24 mouse cellular contexts compared by ENCODE assay signal in the genomic region with DNA sequence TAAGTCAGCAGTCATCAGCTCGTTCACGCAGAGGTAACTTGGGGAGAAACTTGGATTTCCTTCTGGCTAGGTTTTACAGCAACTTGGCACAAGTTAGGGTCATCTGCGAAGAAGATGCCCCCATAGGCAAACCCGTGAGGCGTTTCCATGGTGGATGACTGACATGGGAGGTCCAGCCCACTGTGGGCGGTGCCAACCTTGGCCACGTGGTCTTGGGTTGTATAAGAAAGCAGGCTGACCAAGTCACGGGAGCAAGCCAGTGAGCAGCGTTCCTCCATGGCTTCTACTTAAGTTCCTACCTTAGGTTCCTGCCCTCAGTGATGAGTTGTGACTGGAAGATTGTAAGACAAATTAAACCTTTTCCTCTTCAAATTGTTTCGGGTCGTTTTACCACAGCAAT. TPM values are rescaled to one million over a fixed set of nuclear protein-coding genes. Genes with fewer than 3 reads are reported as not detected.
DNase-seq lines count a peak whose midpoint lies in the region; ATAC-seq and TF ChIP-seq lines count a peak whose summit lies in the region.
"Had no signal": no experiment of that assay in that cellular context is flagged by ENCODE, and none has a peak within 500 bp of the region (broad histone marks: within the 10 kb centered on the region; RNA-seq: fewer than 3 reads in every experiment).

No protein-coding gene starts in this region.

- ATAC-seq in limb, embryonic 15.5 days (ENCODE audit: insufficient number of reproducible peaks, low FRiP score, low TSS enrichment, low read depth), result no peak
- no peak for ATAC-seq in frontal cortex, adult (ENCODE audit: low TSS enrichment)
- ATAC-seq: activated CD4-positive, CD25-positive, alpha-beta regulatory T cell, adult 4 months; forebrain, embryonic 13.5 days; forebrain, embryonic 15.5 days; forebrain, postnatal 0 days; Patski had no signal

- no peaks in the 10 kb centered on the region for H3K9me3 ChIP-seq in limb, embryonic 15.5 days
- H3K9me3 ChIP-seq in limb, embryonic 10.5 days (replicated peaks), result no peaks in the 10 kb centered on the region; the same call in 1 of the 2 replicates
- H3K9me3 ChIP-seq in MEL (replicated peaks; ENCODE audit: insufficient read depth, low read length), result no peaks in the 10 kb centered on the region
- H3K9me3 ChIP-seq: embryonic facial prominence, embryonic 12.5 days; forebrain, embryonic 13.5 days; forebrain, embryonic 15.5 days had no signal

- no peaks in the 10 kb centered on the region for H3K27me3 ChIP-seq in limb, embryonic 15.5 days
- H3K27me3 ChIP-seq in limb, embryonic 10.5 days (ENCODE audit: low read depth, poor library complexity, severe bottlenecking), result no peaks in the 10 kb centered on the region
- peaks cover 25 to 34% of the 10 kb centered on the region in 2 experiments for H3K27me3 ChIP-seq in MEL (ENCODE audit: control insufficient read depth in 1 of 2, insufficient read depth in 2 of 2, low read length in 2 of 2)
- H3K27me3 ChIP-seq: embryonic facial prominence, embryonic 12.5 days; forebrain, embryonic 13.5 days; forebrain, embryonic 15.5 days; Patski had no signal

- WGBS in limb, embryonic 15.5 days, result 87% methylated on average over 11 of the region's 11 CpGs
- WGBS in limb, embryonic 10.5 days, result 89% methylated on average over 11 of the region's 11 CpGs

- no peak overlapping the region for H3K9ac ChIP-seq in limb, embryonic 15.5 days
- no peak overlapping the region for H3K9ac ChIP-seq in MEL (ENCODE audit: control insufficient read depth, low read depth, low read length, poor library complexity, severe bottlenecking)
- H3K9ac ChIP-seq: embryonic facial prominence, embryonic 12.5 days; forebrain, embryonic 13.5 days; forebrain, embryonic 15.5 days; forebrain, postnatal 0 days had no signal

- no peak for TF ChIP-seq POLR2A in MEL (IDR thresholded peaks at IDR 0.05; ENCODE audit: control insufficient read depth in 1 of 2, insufficient read depth in 1 of 2, low read depth in 1 of 2, low read length in 2 of 2, poor library complexity in 1 of 2)

- H3K4me1 ChIP-seq in limb, embryonic 15.5 days, result peaks cover 3% of the 10 kb centered on the region
- H3K4me1 ChIP-seq in limb, embryonic 10.5 days, result no peaks in the 10 kb centered on the region
- no peaks in the 10 kb centered on the region for H3K4me1 ChIP-seq in MEL (ENCODE audit: control insufficient read depth in 1 of 2, insufficient read depth in 2 of 2, low read length in 2 of 2)
- H3K4me1 ChIP-seq: embryonic facial prominence, embryonic 12.5 days; forebrain, embryonic 13.5 days; forebrain, embryonic 15.5 days had no signal

- TF ChIP-seq EP300 in MEL (IDR thresholded peaks at IDR 0.05; ENCODE audit: low read depth in 1 of 2, low read length in 2 of 2), result no peak

- H3K4me2 ChIP-seq in limb, embryonic 15.5 days, result no peak overlapping the region
- H3K4me2 ChIP-seq: embryonic facial prominence, embryonic 12.5 days; forebrain, embryonic 13.5 days; forebrain, embryonic 15.5 days had no signal

- no peak for DNase-seq in limb, embryonic 10.5 days (ENCODE audit: low spot score)
- peak; percentile 45 for DNase-seq in MEL (ENCODE audit: low read depth, low spot score)
- peak; percentile 26 for DNase-seq in thymus, postnatal 0 days (ENCODE audit: low spot score)
- peak; percentile 30 for DNase-seq in thymus, postnatal 25 days
- DNase-seq in kidney, postnatal 10 days, result no peak
- no peak for DNase-seq in cerebellum, postnatal 10 days
- DNase-seq: adrenal gland, adult 2 months; adrenal gland, postnatal 10 days; adrenal gland, postnatal 25 days; cerebellum, adult 11 months; cerebellum, adult 18-20 months; cerebellum, adult 8-10 months; cerebellum, adult 9-11 months; cerebellum, postnatal 25 days; forebrain, postnatal 0 days had no signal

- no peak for TF ChIP-seq CTCF in MEL (IDR thresholded peaks at IDR 0.05 in 2 of 3, conservative IDR thresholded peaks at IDR 0.05 in 1 of 3; ENCODE audit: control insufficient read depth in 1 of 3, insufficient read depth in 1 of 3, low read depth in 2 of 3, low read length in 3 of 3, poor library complexity in 1 of 3, severe bottlenecking in 1 of 3)

- H3K4me3 ChIP-seq in limb, embryonic 15.5 days, result no peak overlapping the region
- no peak overlapping the region for H3K4me3 ChIP-seq in limb, embryonic 10.5 days
- no peak overlapping the region for H3K4me3 ChIP-seq in MEL (ENCODE audit: control insufficient read depth in 1 of 2, insufficient read depth in 1 of 2, low read depth in 2 of 2, low read length in 2 of 2)
- H3K4me3 ChIP-seq: embryonic facial prominence, embryonic 10.5 days; embryonic facial prominence, embryonic 12.5 days; forebrain, embryonic 13.5 days; forebrain, embryonic 15.5 days had no signal

- H3K79me2 ChIP-seq in MEL (ENCODE audit: control insufficient read depth, insufficient read depth, low read length, poor library complexity), result no peaks in the 10 kb centered on the region

- H3K27ac ChIP-seq in limb, embryonic 15.5 days, result peak overlapping the region; percentile 27; the same call in 1 of the 2 replicates
- no peak overlapping the region for H3K27ac ChIP-seq in limb, embryonic 10.5 days
- no peak overlapping the region for H3K27ac ChIP-seq in MEL (ENCODE audit: control insufficient read depth, low read depth, low read length)
- H3K27ac ChIP-seq: embryonic facial prominence, embryonic 10.5 days; embryonic facial prominence, embryonic 12.5 days; forebrain, embryonic 13.5 days; forebrain, embryonic 15.5 days had no signal

- H3K36me3 ChIP-seq in limb, embryonic 15.5 days, result no peaks in the 10 kb centered on the region
- no peaks in the 10 kb centered on the region for H3K36me3 ChIP-seq in limb, embryonic 10.5 days
- no peaks in the 10 kb centered on the region for H3K36me3 ChIP-seq in MEL (ENCODE audit: control insufficient read depth in 1 of 2, insufficient read depth in 2 of 2, low read length in 2 of 2)
- H3K36me3 ChIP-seq: embryonic facial prominence, embryonic 10.5 days; embryonic facial prominence, embryonic 12.5 days; forebrain, embryonic 15.5 days had no signal

- TF ChIP-seq RAD21 in MEL (IDR thresholded peaks at IDR 0.05; ENCODE audit: low read depth, low read length), result no peak

TF ChIP-seq in MEL, 35 proteins besides CTCF, POLR2A, EP300 and RAD21:
- TF ChIP-seq HCFC1 (IDR thresholded peaks at IDR 0.05; ENCODE audit: low read depth, low read length) (no peak), UBTF (IDR thresholded peaks at IDR 0.05; ENCODE audit: borderline replicate concordance, insufficient read depth, low read depth, low read length) (no peak), MAX (IDR thresholded peaks at IDR 0.05; ENCODE audit: low read length) (peak; percentile 74), USF1 (IDR thresholded peaks at IDR 0.05; ENCODE audit: low read depth, low read length) (peak; percentile 82)

RNA-seq across cellular contexts. Expression of gene Endou, which starts 0.8 kb away (rescaled TPM):
- 60.0 and 68.0 TPM in 2 replicates for polyA plus RNA-seq in limb, embryonic 15.5 days (2015; fragmentation: Nextera tagmentation; extraction: Ambion mirVana)
- polyA plus RNA-seq in limb, embryonic 10.5 days (2016; fragmentation: Nextera tagmentation; extraction: Ambion mirVana), result 0.16 and 0.26 TPM in 2 replicates
- 0.07 and 0.08 TPM in 2 replicates for total RNA-seq in MEL (2012; rRNA removed)
- under 1 TPM in 1 of 2 experiments, not detected in 1; 0.10 TPM for polyA plus RNA-seq in MEL (2012; ENCODE audit: insufficient read depth in 1 of 2, insufficient read length in 2 of 2, low read depth in 1 of 2, low replicate concordance in 2 of 2, missing spikeins in 1 of 2)
- 159 and 186 TPM in 2 replicates for polyA plus RNA-seq in thymus, postnatal 0 days (2015; fragmentation: Nextera tagmentation; extraction: Ambion mirVana)
- polyA plus RNA-seq: forebrain, embryonic 11.5 days had no signal

RNA-seq across cellular contexts. Expression of gene Rpap3, which starts 26.4 kb away (rescaled TPM):
- polyA plus RNA-seq in limb, embryonic 15.5 days (2015; fragmentation: Nextera tagmentation; extraction: Ambion mirVana), result 20.8 and 21.2 TPM in 2 replicates
- polyA plus RNA-seq in limb, embryonic 10.5 days (2016; fragmentation: Nextera tagmentation; extraction: Ambion mirVana), result 36.2 and 36.3 TPM in 2 replicates
- total RNA-seq in MEL (2012; rRNA removed), result 84.4 and 85.7 TPM in 2 replicates
- 10 to 100 TPM; 85.7 to 98.4 TPM for polyA plus RNA-seq in MEL (2012; ENCODE audit: insufficient read depth in 1 of 2, insufficient read length in 2 of 2, low read depth in 1 of 2, low replicate concordance in 2 of 2, missing spikeins in 1 of 2)
- 31.1 and 31.7 TPM in 2 replicates for polyA plus RNA-seq in thymus, postnatal 0 days (2015; fragmentation: Nextera tagmentation; extraction: Ambion mirVana)

RNA-seq across cellular contexts. Expression of gene Rapgef3, which starts 35.8 kb away (rescaled TPM):
- 9.8 and 10.7 TPM in 2 replicates for polyA plus RNA-seq in limb, embryonic 15.5 days (2015; fragmentation: Nextera tagmentation; extraction: Ambion mirVana)
- polyA plus RNA-seq in limb, embryonic 10.5 days (2016; fragmentation: Nextera tagmentation; extraction: Ambion mirVana), result 6.4 and 6.7 TPM in 2 replicates
- 4.0 and 7.4 TPM in 2 replicates for total RNA-seq in MEL (2012; rRNA removed)
- polyA plus RNA-seq in MEL (2012; ENCODE audit: insufficient read depth in 1 of 2, insufficient read length in 2 of 2, low read depth in 1 of 2, low replicate concordance in 2 of 2, missing spikeins in 1 of 2), result 1 to 10 TPM in 1 of 2 experiments, not detected in 1; 6.6 TPM
- polyA plus RNA-seq in thymus, postnatal 0 days (2015; fragmentation: Nextera tagmentation; extraction: Ambion mirVana), result 61.7 and 72.6 TPM in 2 replicates
- polyA plus RNA-seq: activated CD4-positive, CD25-positive, alpha-beta regulatory T cell, adult 4 months had no signal

RNA-seq across cellular contexts. Expression of gene Slc48a1, which starts 46.3 kb away (rescaled TPM):
- polyA plus RNA-seq in limb, embryonic 15.5 days (2015; fragmentation: Nextera tagmentation; extraction: Ambion mirVana), result 58.7 and 59.0 TPM in 2 replicates
- polyA plus RNA-seq in limb, embryonic 10.5 days (2016; fragmentation: Nextera tagmentation; extraction: Ambion mirVana), result 17.0 and 23.5 TPM in 2 replicates
- total RNA-seq in MEL (2012; rRNA removed), result 116 and 136 TPM in 2 replicates
- 100 to 1,000 TPM in 1 of 2 experiments, not detected in 1; 299 TPM for polyA plus RNA-seq in MEL (2012; ENCODE audit: insufficient read depth in 1 of 2, insufficient read length in 2 of 2, low read depth in 1 of 2, low replicate concordance in 2 of 2, missing spikeins in 1 of 2)
- polyA plus RNA-seq in thymus, postnatal 0 days (2015; fragmentation: Nextera tagmentation; extraction: Ambion mirVana), result 44.5 and 48.3 TPM in 2 replicates

Comparison
In these comparisons a context has a peak if more than half of its experiments do, and no peak if none do; other contexts are left out.
1. RNA of gene Endou, which starts 0.8 kb away (polyA plus RNA-seq): 159 to 186 TPM in thymus, postnatal 0 days and 60.0 to 68.0 TPM in limb, embryonic 15.5 days; 0.16 to 0.26 TPM in limb, embryonic 10.5 days and 0.10 TPM in MEL; every median in the first group is over 10 times any median in the second.
2. DNase-seq: peak in MEL (single experiment), thymus, postnatal 0 days (single experiment) and thymus, postnatal 25 days (single experiment); none in limb, embryonic 10.5 days (single experiment), kidney, postnatal 10 days (single experiment) and cerebellum, postnatal 10 days (0 of 2).